9 mouse cellular contexts compared by ENCODE assay signal in genomic region chr5:27680476-27680875, GRCm38 (mm10).
DNase-seq lines count a peak whose midpoint lies in the region; ATAC-seq and TF ChIP-seq lines count a peak whose summit lies in the region.
"Had no signal": no experiment of that assay in that cellular context is flagged by ENCODE, and none has a peak within 500 bp of the region (broad histone marks: within the 10 kb centered on the region; RNA-seq: fewer than 3 reads in every experiment).

No protein-coding gene starts in this region.

- H3K9me3 ChIP-seq in forebrain, embryonic 11.5 days (ENCODE audit: control insufficient read depth, low read length) = no peaks in the 10 kb centered on the region
- no peaks in the 10 kb centered on the region for H3K9me3 ChIP-seq in forebrain, embryonic 12.5 days
- no peaks in the 10 kb centered on the region for H3K9me3 ChIP-seq in midbrain, postnatal 0 days (ENCODE audit: low read length)
- no peaks in the 10 kb centered on the region for H3K9me3 ChIP-seq in midbrain, embryonic 11.5 days (ENCODE audit: control insufficient read depth, low read length)
- no peaks in the 10 kb centered on the region for H3K9me3 ChIP-seq in lung, postnatal 0 days (ENCODE audit: low read length)
- H3K9me3 ChIP-seq: heart, embryonic 15.5 days had no signal

- no peak overlapping the region for H3K9ac ChIP-seq in forebrain, embryonic 11.5 days (ENCODE audit: low read length)
- no peak overlapping the region for H3K9ac ChIP-seq in forebrain, embryonic 12.5 days
- no peak overlapping the region for H3K9ac ChIP-seq in midbrain, postnatal 0 days (replicated peaks; ENCODE audit: low read length, poor library complexity, severe bottlenecking)
- no peak overlapping the region for H3K9ac ChIP-seq in midbrain, embryonic 11.5 days (ENCODE audit: low read length)
- H3K9ac ChIP-seq in lung, postnatal 0 days (replicated peaks; ENCODE audit: low read depth) = no peak overlapping the region
- H3K9ac ChIP-seq: heart, embryonic 15.5 days had no signal

- peak; percentile 65 for TF ChIP-seq CTCF in midbrain, postnatal 0 days (IDR thresholded peaks at IDR 0.05)
- TF ChIP-seq CTCF in lung, postnatal 0 days (IDR thresholded peaks at IDR 0.05) = peak; percentile 72

- no peak overlapping the region for H3K4me2 ChIP-seq in forebrain, embryonic 11.5 days (ENCODE audit: low read depth, low read length, severe bottlenecking)
- H3K4me2 ChIP-seq in forebrain, embryonic 12.5 days = no peak overlapping the region
- no peak overlapping the region for H3K4me2 ChIP-seq in midbrain, postnatal 0 days (ENCODE audit: low read depth, low read length, poor library complexity, severe bottlenecking)
- H3K4me2 ChIP-seq in midbrain, embryonic 11.5 days = no peak overlapping the region
- H3K4me2 ChIP-seq in lung, postnatal 0 days (replicated peaks; ENCODE audit: low read depth, low read length) = no peak overlapping the region
- H3K4me2 ChIP-seq: heart, embryonic 15.5 days had no signal

- no peak for TF ChIP-seq EP300 in lung, postnatal 0 days (IDR thresholded peaks at IDR 0.05)

- ATAC-seq in forebrain, embryonic 11.5 days (replicated peaks; ENCODE audit: low FRiP score) = no peak
- no peak for ATAC-seq in forebrain, embryonic 12.5 days (ENCODE audit: low FRiP score)
- ATAC-seq in midbrain, postnatal 0 days (ENCODE audit: low FRiP score) = no peak
- ATAC-seq in midbrain, embryonic 11.5 days (ENCODE audit: low FRiP score) = no peak
- ATAC-seq in lung, postnatal 0 days = no peak

- peak; percentile 66 for DNase-seq in forebrain, embryonic 11.5 days (ENCODE audit: low spot score)
- peak; percentile 26 for DNase-seq in midbrain, postnatal 0 days (ENCODE audit: low spot score)
- no peak for DNase-seq in midbrain, embryonic 11.5 days (ENCODE audit: low spot score, missing footprints)
- DNase-seq in c-Kit-positive CD71-negative TER-119-negative erythroid progenitor cells, embryonic 14.5 days (ENCODE audit: low read depth) = peak; percentile 18
- DNase-seq in forelimb bud, embryonic 11.5 days (ENCODE audit: low read depth, low spot score) = peak; percentile 26
- DNase-seq in lung, postnatal 0 days (ENCODE audit: low spot score) = peak; percentile 17
- no peak for DNase-seq in right cerebral cortex, postnatal 10 days (ENCODE audit: low spot score in 2 of 2)

- H3K4me3 ChIP-seq in forebrain, embryonic 11.5 days (ENCODE audit: low read depth, low read length) = no peak overlapping the region
- H3K4me3 ChIP-seq in forebrain, embryonic 12.5 days (replicated peaks) = no peak overlapping the region
- H3K4me3 ChIP-seq in midbrain, postnatal 0 days (ENCODE audit: low read depth, low read length) = no peak overlapping the region
- H3K4me3 ChIP-seq in midbrain, embryonic 11.5 days (ENCODE audit: low read depth, low read length) = no peak overlapping the region
- no peak overlapping the region for H3K4me3 ChIP-seq in lung, postnatal 0 days (ENCODE audit: low read depth, low read length)
- H3K4me3 ChIP-seq: heart, embryonic 15.5 days had no signal

- no peaks in the 10 kb centered on the region for H3K27me3 ChIP-seq in forebrain, embryonic 11.5 days (ENCODE audit: control insufficient read depth, insufficient read depth, low read length)
- no peaks in the 10 kb centered on the region for H3K27me3 ChIP-seq in forebrain, embryonic 12.5 days
- no peaks in the 10 kb centered on the region for H3K27me3 ChIP-seq in midbrain, postnatal 0 days (ENCODE audit: insufficient read depth, low read length)
- H3K27me3 ChIP-seq in midbrain, embryonic 11.5 days (ENCODE audit: control insufficient read depth, insufficient read depth, low read length) = no peaks in the 10 kb centered on the region
- no peaks in the 10 kb centered on the region for H3K27me3 ChIP-seq in lung, postnatal 0 days (replicated peaks; ENCODE audit: insufficient read depth, low read length)
- H3K27me3 ChIP-seq: heart, embryonic 15.5 days had no signal

- H3K4me1 ChIP-seq in forebrain, embryonic 11.5 days (replicated peaks; ENCODE audit: control insufficient read depth, insufficient read depth, low read length) = no peaks in the 10 kb centered on the region
- 0 out of 2 replicates have a peak, but pooled peaks cover 5% of the 10 kb centered on the region for H3K4me1 ChIP-seq in forebrain, embryonic 12.5 days
- no peaks in the 10 kb centered on the region for H3K4me1 ChIP-seq in midbrain, postnatal 0 days (ENCODE audit: insufficient read depth, low read length)
- no peaks in the 10 kb centered on the region for H3K4me1 ChIP-seq in midbrain, embryonic 11.5 days (ENCODE audit: control insufficient read depth, insufficient read depth, low read length)
- no peaks in the 10 kb centered on the region for H3K4me1 ChIP-seq in lung, postnatal 0 days (ENCODE audit: insufficient read depth, low read depth, low read length)
- H3K4me1 ChIP-seq: heart, embryonic 15.5 days had no signal

- no peak overlapping the region for H3K27ac ChIP-seq in forebrain, embryonic 11.5 days (ENCODE audit: low read depth, low read length)
- H3K27ac ChIP-seq in forebrain, embryonic 12.5 days = no peak overlapping the region
- no peak overlapping the region for H3K27ac ChIP-seq in midbrain, postnatal 0 days (ENCODE audit: low read depth, low read length)
- no peak overlapping the region for H3K27ac ChIP-seq in midbrain, embryonic 11.5 days (ENCODE audit: low read depth, low read length)
- no peak overlapping the region for H3K27ac ChIP-seq in lung, postnatal 0 days (ENCODE audit: low read length)
- H3K27ac ChIP-seq: heart, embryonic 15.5 days had no signal

- H3K36me3 ChIP-seq in forebrain, embryonic 11.5 days (ENCODE audit: control insufficient read depth, insufficient read depth, low read length) = no peaks in the 10 kb centered on the region
- no peaks in the 10 kb centered on the region for H3K36me3 ChIP-seq in forebrain, embryonic 12.5 days (replicated peaks)
- peaks cover 16% of the 10 kb centered on the region; the same call in 1 of the 2 replicates for H3K36me3 ChIP-seq in midbrain, postnatal 0 days (ENCODE audit: insufficient read depth, low read length)
- no peaks in the 10 kb centered on the region for H3K36me3 ChIP-seq in midbrain, embryonic 11.5 days (ENCODE audit: control insufficient read depth, insufficient read depth, low read length)
- no peaks in the 10 kb centered on the region for H3K36me3 ChIP-seq in lung, postnatal 0 days (ENCODE audit: insufficient read depth, low read length)
- H3K36me3 ChIP-seq: heart, embryonic 15.5 days had no signal

- WGBS in forebrain, embryonic 11.5 days = 39% methylated on average over 5 of the region's 5 CpGs
- WGBS in forebrain, embryonic 12.5 days = 35% methylated on average over 5 of the region's 5 CpGs
- 34% methylated on average over 5 of the region's 5 CpGs for WGBS in midbrain, postnatal 0 days
- 44% methylated on average over 5 of the region's 5 CpGs for WGBS in midbrain, embryonic 11.5 days
- WGBS in lung, postnatal 0 days = 25% methylated on average over 5 of the region's 5 CpGs

Comparison
In these comparisons a context has a peak if more than half of its experiments do, and no peak if none do; other contexts are left out.
1. DNase-seq: peak in forebrain, embryonic 11.5 days (single experiment), midbrain, postnatal 0 days (single experiment), c-Kit-positive CD71-negative TER-119-negative erythroid progenitor cells, embryonic 14.5 days (single experiment), forelimb bud, embryonic 11.5 days (single experiment) and lung, postnatal 0 days (single experiment); none in midbrain, embryonic 11.5 days (single experiment) and right cerebral cortex, postnatal 10 days (0 of 2).